Mouse (Mus musculus): ENCODE results near the gene Rps6ka5. TPM values are rescaled to one million over a fixed set of nuclear protein-coding genes. Genes with fewer than 3 reads are reported as not detected.

Rps6ka5 gene
- polyA plus RNA-seq, 1 experiment from 2014 or later: 4.0 TPM

- Histone ChIP-seq H3K9me3 (ENCODE audit: low read length) (no peaks in the 10 kb centered on the region), H3K4me1 (ENCODE audit: insufficient read depth, low read length) (no peaks in the 10 kb centered on the region), H3K4me2 (replicated peaks; ENCODE audit: low read depth, low read length) (no peak overlapping the region), H3K27me3 (ENCODE audit: insufficient read depth, low read length) (no peaks in the 10 kb centered on the region), H3K36me3 (ENCODE audit: insufficient read depth, low read length) (no peaks in the 10 kb centered on the region), H3K9ac (replicated peaks; ENCODE audit: low read length) (no peak overlapping the region), H3K27ac (ENCODE audit: low read length) (no peak overlapping the region), H3K4me3 (ENCODE audit: low read length) (no peak overlapping the region)
- ATAC-seq (ENCODE audit: low FRiP score, low TSS enrichment): no peak
- 67% methylated on average over 2 of the region's 2 CpGs for WGBS
Measured at GRCm38 (mm10) chr12:100615251-100615650, 111.5 kb downstream of the Rps6ka5 start.

GRCm38 (mm10) chr12:100613878-100614277, 112.9 kb downstream of the Rps6ka5 start:
- H3K4me1 ChIP-seq (ENCODE audit: insufficient read depth, low read length): no peaks in the 10 kb centered on the region
- H3K27ac ChIP-seq (ENCODE audit: low read length): no peak overlapping the region
- ATAC-seq (ENCODE audit: low FRiP score, low TSS enrichment): no peak
- no peaks in the 10 kb centered on the region for H3K36me3 ChIP-seq (ENCODE audit: insufficient read depth, low read length)
- H3K4me2 ChIP-seq (replicated peaks; ENCODE audit: low read depth, low read length): no peak overlapping the region
- 75% methylated on average over 2 of the region's 2 CpGs for WGBS
- H3K9me3 ChIP-seq (ENCODE audit: low read length): no peaks in the 10 kb centered on the region
- no peak overlapping the region for H3K9ac ChIP-seq (replicated peaks; ENCODE audit: low read length)
- H3K4me3 ChIP-seq (ENCODE audit: low read length): no peak overlapping the region
- no peaks in the 10 kb centered on the region for H3K27me3 ChIP-seq (ENCODE audit: insufficient read depth, low read length)

GRCm38 (mm10) chr12:100613192-100613700, 113.5 kb downstream of the Rps6ka5 start:
- H3K9ac ChIP-seq (replicated peaks; ENCODE audit: low read length): no peak overlapping the region
- H3K4me3 ChIP-seq (ENCODE audit: low read length): no peak overlapping the region
- no peaks in the 10 kb centered on the region for H3K9me3 ChIP-seq (ENCODE audit: low read length)
- no peaks in the 10 kb centered on the region for H3K27me3 ChIP-seq (ENCODE audit: insufficient read depth, low read length)
- no peak for ATAC-seq (ENCODE audit: low FRiP score, low TSS enrichment)
- no peaks in the 10 kb centered on the region for H3K4me1 ChIP-seq (ENCODE audit: insufficient read depth, low read length)
- no peak overlapping the region for H3K4me2 ChIP-seq (replicated peaks; ENCODE audit: low read depth, low read length)
- 64% methylated on average over 5 of the region's 5 CpGs for WGBS
- no peak overlapping the region for H3K27ac ChIP-seq (ENCODE audit: low read length)
- H3K36me3 ChIP-seq (ENCODE audit: insufficient read depth, low read length): no peaks in the 10 kb centered on the region

GRCm38 (mm10) chr12:100609766-100610165, 117.0 kb downstream of the Rps6ka5 start:
- no peak for ATAC-seq (ENCODE audit: low FRiP score, low TSS enrichment)

GRCm38 (mm10) chr12:100609064-100609463, 117.7 kb downstream of the Rps6ka5 start:
- no peak for ATAC-seq (ENCODE audit: low FRiP score, low TSS enrichment)
- 56% methylated on average over 5 of the region's 5 CpGs for WGBS
- Histone ChIP-seq H3K36me3 (ENCODE audit: insufficient read depth, low read length) (no peaks in the 10 kb centered on the region), H3K27me3 (ENCODE audit: insufficient read depth, low read length) (no peaks in the 10 kb centered on the region), H3K4me1 (ENCODE audit: insufficient read depth, low read length) (no peaks in the 10 kb centered on the region), H3K9ac (replicated peaks; ENCODE audit: low read length) (no peak overlapping the region), H3K4me3 (ENCODE audit: low read length) (no peak overlapping the region), H3K27ac (ENCODE audit: low read length) (no peak overlapping the region), H3K4me2 (replicated peaks; ENCODE audit: low read depth, low read length) (no peak overlapping the region), H3K9me3 (ENCODE audit: low read length) (no peaks in the 10 kb centered on the region)

More at GRCm38 (mm10) chr12:100609766-100610165, 117.0 kb downstream of the Rps6ka5 start:
- H3K9me3 ChIP-seq (ENCODE audit: low read length): no peaks in the 10 kb centered on the region
- H3K27me3 ChIP-seq (ENCODE audit: insufficient read depth, low read length): no peaks in the 10 kb centered on the region
- H3K36me3 ChIP-seq (ENCODE audit: insufficient read depth, low read length): no peaks in the 10 kb centered on the region
- WGBS: 79% methylated on average over 5 of the region's 5 CpGs
- no peak overlapping the region for H3K4me2 ChIP-seq (replicated peaks; ENCODE audit: low read depth, low read length)
- no peak overlapping the region for H3K4me3 ChIP-seq (ENCODE audit: low read length)
- no peak overlapping the region for H3K27ac ChIP-seq (ENCODE audit: low read length)
- no peaks in the 10 kb centered on the region for H3K4me1 ChIP-seq (ENCODE audit: insufficient read depth, low read length)
- no peak overlapping the region for H3K9ac ChIP-seq (replicated peaks; ENCODE audit: low read length)

- H3K4me1 ChIP-seq (ENCODE audit: insufficient read depth, low read length): no peaks in the 10 kb centered on the region
- no peaks in the 10 kb centered on the region for H3K36me3 ChIP-seq (ENCODE audit: insufficient read depth, low read length)
- H3K9me3 ChIP-seq (ENCODE audit: low read length): no peaks in the 10 kb centered on the region
- no peak overlapping the region for H3K4me2 ChIP-seq (replicated peaks; ENCODE audit: low read depth, low read length)
- no peak for ATAC-seq (ENCODE audit: low FRiP score, low TSS enrichment)
- H3K27me3 ChIP-seq (ENCODE audit: insufficient read depth, low read length): no peaks in the 10 kb centered on the region
- no peak overlapping the region for H3K27ac ChIP-seq (ENCODE audit: low read length)
- no peak overlapping the region for H3K9ac ChIP-seq (replicated peaks; ENCODE audit: low read length)
- 91% methylated on average over 1 of the region's 1 CpGs for WGBS
- no peak overlapping the region for H3K4me3 ChIP-seq (ENCODE audit: low read length)
Measured at GRCm38 (mm10) chr12:100606733-100607132, 120.0 kb downstream of the Rps6ka5 start.

GRCm38 (mm10) chr12:100605596-100605995, 121.2 kb downstream of the Rps6ka5 start:
- Histone ChIP-seq H3K4me2 (replicated peaks; ENCODE audit: low read depth, low read length) (no peak overlapping the region), H3K27me3 (ENCODE audit: insufficient read depth, low read length) (no peaks in the 10 kb centered on the region), H3K9me3 (ENCODE audit: low read length) (no peaks in the 10 kb centered on the region), H3K36me3 (ENCODE audit: insufficient read depth, low read length) (no peaks in the 10 kb centered on the region), H3K9ac (replicated peaks; ENCODE audit: low read length) (no peak overlapping the region), H3K4me1 (ENCODE audit: insufficient read depth, low read length) (no peaks in the 10 kb centered on the region), H3K27ac (ENCODE audit: low read length) (no peak overlapping the region), H3K4me3 (ENCODE audit: low read length) (no peak overlapping the region)
- no peak for ATAC-seq (ENCODE audit: low FRiP score, low TSS enrichment)
- 81% methylated on average over 3 of the region's 3 CpGs for WGBS

- Histone ChIP-seq H3K4me2 (replicated peaks; ENCODE audit: low read depth, low read length) (no peak overlapping the region), H3K4me3 (ENCODE audit: low read length) (no peak overlapping the region), H3K9me3 (ENCODE audit: low read length) (no peaks in the 10 kb centered on the region), H3K36me3 (ENCODE audit: insufficient read depth, low read length) (no peaks in the 10 kb centered on the region), H3K27me3 (ENCODE audit: insufficient read depth, low read length) (no peaks in the 10 kb centered on the region), H3K4me1 (ENCODE audit: insufficient read depth, low read length) (no peaks in the 10 kb centered on the region), H3K9ac (replicated peaks; ENCODE audit: low read length) (no peak overlapping the region), H3K27ac (ENCODE audit: low read length) (no peak overlapping the region)
- peak; percentile 85; the same call in 1 of the 2 replicates for ATAC-seq (ENCODE audit: low FRiP score, low TSS enrichment)
- WGBS: 0% methylated on average over 1 of the region's 1 CpGs
Measured at GRCm38 (mm10) chr12:100604540-100604939, 122.2 kb downstream of the Rps6ka5 start.

GRCm38 (mm10) chr12:100594700-100595099, 132.1 kb downstream of the Rps6ka5 start:
- H3K4me3 ChIP-seq (ENCODE audit: low read length): no peak overlapping the region
- no peak for ATAC-seq (ENCODE audit: low FRiP score, low TSS enrichment)
- WGBS: 94% methylated on average over 3 of the region's 3 CpGs
- H3K4me2 ChIP-seq (replicated peaks; ENCODE audit: low read depth, low read length): no peak overlapping the region
- no peaks in the 10 kb centered on the region for H3K27me3 ChIP-seq (ENCODE audit: insufficient read depth, low read length)
- H3K9me3 ChIP-seq (ENCODE audit: low read length): no peaks in the 10 kb centered on the region
- no peaks in the 10 kb centered on the region for H3K4me1 ChIP-seq (ENCODE audit: insufficient read depth, low read length)
- H3K9ac ChIP-seq (replicated peaks; ENCODE audit: low read length): no peak overlapping the region
- H3K27ac ChIP-seq (ENCODE audit: low read length): no peak overlapping the region
- no peaks in the 10 kb centered on the region for H3K36me3 ChIP-seq (ENCODE audit: insufficient read depth, low read length)

GRCm38 (mm10) chr12:100586601-100587000, 140.2 kb downstream of the Rps6ka5 start:
- Histone ChIP-seq H3K9ac (replicated peaks; ENCODE audit: low read length) (no peak overlapping the region), H3K27ac (ENCODE audit: low read length) (no peak overlapping the region), H3K9me3 (ENCODE audit: low read length) (no peaks in the 10 kb centered on the region), H3K4me1 (ENCODE audit: insufficient read depth, low read length) (no peaks in the 10 kb centered on the region), H3K4me3 (ENCODE audit: low read length) (no peak overlapping the region), H3K27me3 (ENCODE audit: insufficient read depth, low read length) (no peaks in the 10 kb centered on the region), H3K4me2 (replicated peaks; ENCODE audit: low read depth, low read length) (no peak overlapping the region), H3K36me3 (ENCODE audit: insufficient read depth, low read length) (no peaks in the 10 kb centered on the region)
- ATAC-seq (ENCODE audit: low FRiP score, low TSS enrichment): no peak
- WGBS: 81% methylated on average over 2 of the region's 2 CpGs
